Mouse (Mus musculus): ENCODE data around the gene Ushbp1. TPM values are rescaled to one million over a fixed set of nuclear protein-coding genes. Genes with fewer than 3 reads are reported as not detected.

Gene Ushbp1
- total and polyA plus RNA-seq, 2 experiments from 2014 or later: 4.8 to 5.3 TPM

- no peak overlapping the region for H3K27ac ChIP-seq
- H3K4me1 ChIP-seq (ENCODE audit: insufficient read depth, low read length): peaks cover 15% of the 10 kb centered on the region
- H3K4me3 ChIP-seq (ENCODE audit: low read length): no peak overlapping the region
- no peaks in the 10 kb centered on the region for H3K27me3 ChIP-seq (ENCODE audit: insufficient read depth, low read length)
- no peaks in the 10 kb centered on the region for H3K9me3 ChIP-seq (ENCODE audit: low read length)
- WGBS: 58% methylated on average over 3 of the region's 3 CpGs
- DNase-seq (ENCODE audit: low spot score): no peak
- no peak overlapping the region for H3K9ac ChIP-seq (replicated peaks; ENCODE audit: low read length)
- TF ChIP-seq CTCF (IDR thresholded peaks at IDR 0.05; ENCODE audit: low read depth): no peak
- H3K4me2 ChIP-seq (ENCODE audit: low read depth, low read length): no peak overlapping the region
- no peak for ATAC-seq
- no peaks in the 10 kb centered on the region for H3K36me3 ChIP-seq (ENCODE audit: insufficient read depth, low read length)
These were observed 11.7 kb downstream of the Ushbp1 start for GRCm38 (mm10) chr8:71383860-71384259.

- DNase-seq (ENCODE audit: low spot score): no peak
- Histone ChIP-seq H3K4me2 (ENCODE audit: low read depth, low read length) (no peak overlapping the region), H3K4me3 (ENCODE audit: low read length) (no peak overlapping the region), H3K36me3 (ENCODE audit: insufficient read depth, low read length) (no peaks in the 10 kb centered on the region), H3K9ac (replicated peaks; ENCODE audit: low read length) (no peak overlapping the region), H3K4me1 (ENCODE audit: insufficient read depth, low read length) (peaks cover 15% of the 10 kb centered on the region), H3K27ac (0 out of 2 replicates have a peak overlapping the region, but pooled peaks have one; percentile 89), H3K9me3 (ENCODE audit: low read length) (no peaks in the 10 kb centered on the region), H3K27me3 (ENCODE audit: insufficient read depth, low read length) (no peaks in the 10 kb centered on the region)
- no peak for TF ChIP-seq CTCF (IDR thresholded peaks at IDR 0.05; ENCODE audit: low read depth)
- 15% methylated on average over 12 of the region's 12 CpGs for WGBS
- no peak for ATAC-seq
These were observed 12.2 kb downstream of the Ushbp1 start for GRCm38 (mm10) chr8:71383396-71383795.

GRCm38 (mm10) chr8:71381971-71382961 is 13.3 kb downstream of the Ushbp1 start:
- peak; percentile 91 for ATAC-seq
- WGBS: 1% methylated on average over 38 of the region's 80 CpGs
- H3K9ac ChIP-seq (replicated peaks; ENCODE audit: low read length): peak overlapping the region; percentile 81

GRCm38 (mm10) chr8:71381421-71381970 is 14.1 kb downstream of the Ushbp1 start, which contains the start of gene Nr2f6:
TSS of gene Nr2f6 (minus strand) at chr8:71381960.
- no peak for TF ChIP-seq CTCF (IDR thresholded peaks at IDR 0.05; ENCODE audit: low read depth)
- no peaks in the 10 kb centered on the region for H3K9me3 ChIP-seq (ENCODE audit: low read length)
- H3K9ac ChIP-seq (replicated peaks; ENCODE audit: low read length): peak within 1 kb of the TSS; percentile 81
- H3K36me3 ChIP-seq (ENCODE audit: insufficient read depth, low read length): no peaks in the 10 kb centered on the region
- peak within 1 kb of the TSS; percentile 99 for H3K4me2 ChIP-seq (ENCODE audit: low read depth, low read length)
- H3K4me1 ChIP-seq (ENCODE audit: insufficient read depth, low read length): peaks cover 15% of the 10 kb centered on the region
- H3K27ac ChIP-seq: peak within 1 kb of the TSS; percentile 89
- H3K27me3 ChIP-seq (ENCODE audit: insufficient read depth, low read length): no peaks in the 10 kb centered on the region
- H3K4me3 ChIP-seq (ENCODE audit: low read length): peak within 1 kb of the TSS; percentile 80
- DNase-seq (ENCODE audit: low spot score): peak; percentile 74
- 3% methylated on average over 48 of the region's 89 CpGs for WGBS
- peak; percentile 74 for ATAC-seq

More at GRCm38 (mm10) chr8:71381971-71382961, 13.3 kb downstream of the Ushbp1 start:
- Histone ChIP-seq H3K27me3 (ENCODE audit: insufficient read depth, low read length) (no peaks in the 10 kb centered on the region), H3K4me3 (ENCODE audit: low read length) (peak overlapping the region; percentile 80), H3K9me3 (ENCODE audit: low read length) (no peaks in the 10 kb centered on the region), H3K27ac (peak overlapping the region; percentile 89), H3K4me1 (ENCODE audit: insufficient read depth, low read length) (peaks cover 15% of the 10 kb centered on the region), H3K4me2 (ENCODE audit: low read depth, low read length) (peak overlapping the region; percentile 99), H3K36me3 (ENCODE audit: insufficient read depth, low read length) (no peaks in the 10 kb centered on the region)
- DNase-seq (ENCODE audit: low spot score): peak; percentile 90
- TF ChIP-seq CTCF (IDR thresholded peaks at IDR 0.05; ENCODE audit: low read depth): no peak

- H3K4me1 ChIP-seq (ENCODE audit: insufficient read depth, low read length): peaks cover 23% of the 10 kb centered on the region
- 3% methylated on average over 67 of the region's 72 CpGs for WGBS
These were observed 15.1 kb downstream of the Ushbp1 start for GRCm38 (mm10) chr8:71380178-71381171.

More at GRCm38 (mm10) chr8:71380178-71381171, 15.1 kb downstream of the Ushbp1 start:
- no peak for ATAC-seq
- H3K27ac ChIP-seq: peak overlapping the region; percentile 89; the same call in 1 of the 2 replicates
- H3K27me3 ChIP-seq (ENCODE audit: insufficient read depth, low read length): no peaks in the 10 kb centered on the region
- peak overlapping the region; percentile 99 for H3K4me2 ChIP-seq (ENCODE audit: low read depth, low read length)
- peak overlapping the region; percentile 80 for H3K4me3 ChIP-seq (ENCODE audit: low read length)
- no peak for TF ChIP-seq CTCF (IDR thresholded peaks at IDR 0.05; ENCODE audit: low read depth)
- no peak for DNase-seq (ENCODE audit: low spot score)
- no peaks in the 10 kb centered on the region for H3K36me3 ChIP-seq (ENCODE audit: insufficient read depth, low read length)
- peak overlapping the region; percentile 81 for H3K9ac ChIP-seq (replicated peaks; ENCODE audit: low read length)
- H3K9me3 ChIP-seq (ENCODE audit: low read length): no peaks in the 10 kb centered on the region

Measured in hindbrain, postnatal 0 days (tissue).